Mouse (Mus musculus) retina, adult 2 months (tissue): Measurements from ENCODE around the gene Col18a1.
A peak's percentile ranks its signal among the peaks of the same experiment; 100 is the strongest.

Experiments used
- DNase-seq: peaks from one replicate; pipeline ENCODE4 v3.0.0-alpha.2; 2012; ENCODE audit warnings: low read depth, low spot score

Col18a1 gene

GRCm38 (mm10) chr10:77064239-77064638, 102.1 kb downstream of the Col18a1 start:
- DNase-seq, result no peak

GRCm38 (mm10) chr10:77062393-77063010, 103.8 kb downstream of the Col18a1 start:
- no peak for DNase-seq

- DNase-seq, result no peak
These were observed 104.9 kb downstream of the Col18a1 start for GRCm38 (mm10) chr10:77061426-77061825.

- no peak for DNase-seq
These were observed 109.6 kb downstream of the Col18a1 start for GRCm38 (mm10) chr10:77056768-77057167.

GRCm38 (mm10) chr10:77048606-77049005, 117.7 kb downstream of the Col18a1 start:
- no peak for DNase-seq

- no peak for DNase-seq
These were observed 118.2 kb downstream of the Col18a1 start for GRCm38 (mm10) chr10:77048196-77048595.

- DNase-seq, result peak; percentile 66
These were observed 127.7 kb downstream of the Col18a1 start for GRCm38 (mm10) chr10:77038579-77039174.

- DNase-seq, result no peak
These were observed 130.9 kb downstream of the Col18a1 start for GRCm38 (mm10) chr10:77035487-77035886.

GRCm38 (mm10) chr10:77033323-77034025, 132.9 kb downstream of the Col18a1 start:
- DNase-seq, result no peak

GRCm38 (mm10) chr10:77032591-77033322, 133.6 kb downstream of the Col18a1 start:
- peak; percentile 92 for DNase-seq

GRCm38 (mm10) chr10:77031768-77032375, 134.5 kb downstream of the Col18a1 start, which contains the start of gene Slc19a1:
Gene Slc19a1 (plus strand): TSS chr10:77032241.
- no peak for DNase-seq

GRCm38 (mm10) chr10:77030666-77031065, 135.7 kb downstream of the Col18a1 start:
- no peak for DNase-seq

GRCm38 (mm10) chr10:77029761-77030160, 136.6 kb downstream of the Col18a1 start:
- DNase-seq, result no peak

GRCm38 (mm10) chr10:77028782-77029296, 137.5 kb downstream of the Col18a1 start:
- no peak for DNase-seq

- no peak for DNase-seq
These were observed 139.4 kb downstream of the Col18a1 start for GRCm38 (mm10) chr10:77026944-77027343.

GRCm38 (mm10) chr10:77024231-77024630, 142.1 kb downstream of the Col18a1 start:
- DNase-seq, result no peak

GRCm38 (mm10) chr10:77022301-77023130, 143.8 kb downstream of the Col18a1 start:
- DNase-seq, result no peak

- DNase-seq, result peak; percentile 79
These were observed 144.8 kb downstream of the Col18a1 start for GRCm38 (mm10) chr10:77021399-77022052.

- DNase-seq, result no peak
These were observed 148.7 kb downstream of the Col18a1 start for GRCm38 (mm10) chr10:77017662-77018061.

GRCm38 (mm10) chr10:77017061-77017460, 149.3 kb downstream of the Col18a1 start:
- no peak for DNase-seq
